Comparison of ENCODE assay signal across 8 mouse cellular contexts in genomic region chr15:85703194-85703641, GRCm38 (mm10). TPM values are rescaled to one million over a fixed set of nuclear protein-coding genes. Genes with fewer than 3 reads are reported as not detected.
A peak's percentile ranks its signal among the peaks of the same experiment; 100 is the strongest.
DNase-seq lines count a peak whose midpoint lies in the region; ATAC-seq lines count a peak whose summit lies in the region.

No protein-coding gene starts in this region.

- H3K4me3 ChIP-seq in kidney, embryonic 14.5 days (ENCODE audit: low read length), result no peak overlapping the region
- H3K4me3 ChIP-seq in stomach, embryonic 16.5 days (replicated peaks; ENCODE audit: low read length), result no peak overlapping the region

- DNase-seq in kidney, adult 11 months, result peak; percentile 94
- DNase-seq in adipocyte (ENCODE audit: low spot score), result peak; percentile 88
- DNase-seq in cerebellum, postnatal 10 days, result peak; percentile 90 to 91
- DNase-seq in kidney, postnatal 14 days, result peak; percentile 93
- no peak for DNase-seq in thymus, postnatal 36 days
- DNase-seq in frontal cortex, postnatal 36 days (ENCODE audit: low spot score in 2 of 2), result no peak

- no peak overlapping the region for H3K9ac ChIP-seq in kidney, embryonic 14.5 days (ENCODE audit: low read depth, low read length)
- H3K9ac ChIP-seq in stomach, embryonic 16.5 days (ENCODE audit: low read length), result no peak overlapping the region

- H3K27me3 ChIP-seq in kidney, embryonic 14.5 days (ENCODE audit: control insufficient read depth, insufficient read depth, low read length), result no peaks in the 10 kb centered on the region
- H3K27me3 ChIP-seq in stomach, embryonic 16.5 days (ENCODE audit: control insufficient read depth, insufficient read depth, low read length), result no peaks in the 10 kb centered on the region

- H3K4me1 ChIP-seq in kidney, embryonic 14.5 days (ENCODE audit: control insufficient read depth, insufficient read depth, low read length), result 0 out of 2 replicates have a peak, but pooled peaks cover 9% of the 10 kb centered on the region
- H3K4me1 ChIP-seq in stomach, embryonic 16.5 days (ENCODE audit: control insufficient read depth, insufficient read depth, low read length), result peaks cover 9% of the 10 kb centered on the region; the same call in 1 of the 2 replicates

- no peaks in the 10 kb centered on the region for H3K9me3 ChIP-seq in kidney, embryonic 14.5 days (ENCODE audit: control insufficient read depth, low read length)
- no peaks in the 10 kb centered on the region for H3K9me3 ChIP-seq in stomach, embryonic 16.5 days (replicated peaks; ENCODE audit: control insufficient read depth, low read length)

- no peak for ATAC-seq in kidney, embryonic 14.5 days (ENCODE audit: low FRiP score, low TSS enrichment)
- ATAC-seq in stomach, embryonic 16.5 days (ENCODE audit: insufficient read depth, low FRiP score), result 0 out of 2 replicates have a peak, but pooled peaks have one; percentile 12

- H3K36me3 ChIP-seq in kidney, embryonic 14.5 days (ENCODE audit: control insufficient read depth, insufficient read depth, low read length), result peaks cover 68% of the 10 kb centered on the region
- peaks cover 21% of the 10 kb centered on the region; the same call in 1 of the 2 replicates for H3K36me3 ChIP-seq in stomach, embryonic 16.5 days (ENCODE audit: control insufficient read depth, insufficient read depth, low read length)

- no peak overlapping the region for H3K4me2 ChIP-seq in kidney, embryonic 14.5 days (replicated peaks; ENCODE audit: low read depth, low read length)
- no peak overlapping the region for H3K4me2 ChIP-seq in stomach, embryonic 16.5 days (ENCODE audit: low read depth, low read length)

- H3K27ac ChIP-seq in kidney, embryonic 14.5 days (ENCODE audit: low read depth, low read length), result no peak overlapping the region
- 0 out of 2 replicates have a peak overlapping the region, but pooled peaks have one; percentile 19 for H3K27ac ChIP-seq in stomach, embryonic 16.5 days (ENCODE audit: low read length)

- 80% methylated on average over 11 of the region's 11 CpGs for WGBS in kidney, embryonic 14.5 days
- 57% methylated on average over 10 of the region's 11 CpGs for WGBS in stomach, embryonic 16.5 days

RNA-seq across cellular contexts. Expression of gene Ppara, which starts 31.6 kb away (rescaled TPM):
- 1.7 and 2.3 TPM in 2 replicates for polyA plus RNA-seq in kidney, embryonic 14.5 days (2014; fragmentation: Nextera tagmentation; extraction: Ambion mirVana)
- 8.7 and 12.2 TPM in 2 replicates for polyA plus RNA-seq in stomach, embryonic 16.5 days (2015; fragmentation: Nextera tagmentation; extraction: Ambion mirVana)

Comparison
In these comparisons a context has a peak if more than half of its experiments do, and no peak if none do; other contexts are left out.
1. DNase-seq: peak in kidney, adult 11 months (single experiment), adipocyte (single experiment), cerebellum, postnatal 10 days (2 of 2) and kidney, postnatal 14 days (single experiment); none in thymus, postnatal 36 days (0 of 2) and frontal cortex, postnatal 36 days (0 of 2).